Mouse (Mus musculus) thymus, postnatal 0 days (tissue): ENCODE results near the gene Gm20388. TPM values are rescaled to one million over a fixed set of nuclear protein-coding genes. Genes with fewer than 3 reads are reported as not detected.

ENCODE experiments used
- DNase-seq: peaks from one replicate; pipeline ENCODE4 v3.0.0-alpha.2; 2015; ENCODE audit warnings: low spot score
- polyA plus RNA-seq: library from polyadenylated mRNA; unstranded; fragments of >200 nt; fragmentation: Nextera tagmentation; extraction: Ambion mirVana; gene quantifications from 2 replicates; pipeline ENCODE4 v1.2.1, GENCODE M21; 2015

Gm20388 gene
- polyA plus RNA-seq, 1 experiment from 2014 or later = not detected

- no peak for DNase-seq
Observed at GRCm38 (mm10) chr8:120746007-120746701, 835.5 kb downstream of the Gm20388 start.

- DNase-seq = no peak
Observed at GRCm38 (mm10) chr8:120747286-120747685, 836.6 kb downstream of the Gm20388 start.

- DNase-seq = peak; percentile 49
Observed at GRCm38 (mm10) chr8:120750616-120751015, 840.0 kb downstream of the Gm20388 start.

- DNase-seq = peak; percentile 54
Observed at GRCm38 (mm10) chr8:120751226-120752081, 840.8 kb downstream of the Gm20388 start.

- DNase-seq = peak; percentile 53
Observed at GRCm38 (mm10) chr8:120752082-120752452, 841.4 kb downstream of the Gm20388 start.

GRCm38 (mm10) chr8:120753476-120753875, 842.8 kb downstream of the Gm20388 start:
- no peak for DNase-seq

GRCm38 (mm10) chr8:120755306-120756297, 845.0 kb downstream of the Gm20388 start:
- DNase-seq = no peak

GRCm38 (mm10) chr8:120758005-120758404, 847.4 kb downstream of the Gm20388 start:
- DNase-seq = no peak

- DNase-seq = no peak
Observed at GRCm38 (mm10) chr8:120759847-120760246, 849.2 kb downstream of the Gm20388 start.

GRCm38 (mm10) chr8:120760341-120761215, 849.9 kb downstream of the Gm20388 start:
- DNase-seq = no peak

- DNase-seq = no peak
Observed at GRCm38 (mm10) chr8:120763267-120763666, 852.6 kb downstream of the Gm20388 start.

GRCm38 (mm10) chr8:120764638-120765037, 854.0 kb downstream of the Gm20388 start:
- DNase-seq = no peak

- DNase-seq = no peak
Observed at GRCm38 (mm10) chr8:120766622-120767021, 856.0 kb downstream of the Gm20388 start.

GRCm38 (mm10) chr8:120768454-120769218, 858.0 kb downstream of the Gm20388 start:
- no peak for DNase-seq

GRCm38 (mm10) chr8:120777184-120777583, 866.5 kb downstream of the Gm20388 start:
- no peak for DNase-seq

- no peak for DNase-seq
Observed at GRCm38 (mm10) chr8:120777732-120778131, 867.1 kb downstream of the Gm20388 start.

GRCm38 (mm10) chr8:120779106-120779505, 868.5 kb downstream of the Gm20388 start:
- no peak for DNase-seq

- no peak for DNase-seq
Observed at GRCm38 (mm10) chr8:120783781-120784180, 873.1 kb downstream of the Gm20388 start.

GRCm38 (mm10) chr8:120786753-120787152, 876.1 kb downstream of the Gm20388 start:
- DNase-seq = no peak
